Mouse (Mus musculus) gastrocnemius, postnatal 10 days (tissue): ENCODE results near the gene Fars2. TPM values are rescaled to one million over a fixed set of nuclear protein-coding genes. Genes with fewer than 3 reads are reported as not detected.
"Not testable (repeated sequence)": the region's sequence is repeated elsewhere in the genome, so short reads cannot be mapped to it uniquely, and the experiment has no call there.

Experiments
- DNase-seq: peaks from one replicate; pipeline ENCODE4 v3.0.0; 2021; ENCODE audit warnings: mixed read lengths
- total RNA-seq, 2 experiments: library from RNA; stranded (reverse); gene quantifications; 2 replicates each; pipeline ENCODE4 v1.2.3; 2021

Fars2 gene
- total RNA-seq, 2 experiments from 2014 or later = 35.6 to 40.8 TPM

- DNase-seq = no peak
Observed at GRCm38 (mm10) chr13:36294503-36294902, 177.3 kb downstream of the Fars2 start.

GRCm38 (mm10) chr13:36295848-36296247 lies 178.6 kb downstream of the Fars2 start:
- peak; percentile 45 for DNase-seq

GRCm38 (mm10) chr13:36296574-36296973 lies 179.4 kb downstream of the Fars2 start:
- no peak for DNase-seq

GRCm38 (mm10) chr13:36297950-36298781 lies 181.0 kb downstream of the Fars2 start:
- no peak for DNase-seq

GRCm38 (mm10) chr13:36298782-36299031 lies 181.5 kb downstream of the Fars2 start:
- no peak for DNase-seq

- no peak for DNase-seq
Observed at GRCm38 (mm10) chr13:36302770-36303169, 185.6 kb downstream of the Fars2 start.

- DNase-seq = no peak
Observed at GRCm38 (mm10) chr13:36305306-36305705, 188.1 kb downstream of the Fars2 start.

GRCm38 (mm10) chr13:36307386-36307785 lies 190.2 kb downstream of the Fars2 start:
- no peak for DNase-seq

- no peak for DNase-seq
Observed at GRCm38 (mm10) chr13:36309160-36309559, 191.9 kb downstream of the Fars2 start.

GRCm38 (mm10) chr13:36314218-36314617 lies 197.0 kb downstream of the Fars2 start:
- no peak for DNase-seq

GRCm38 (mm10) chr13:36314860-36315800 lies 197.9 kb downstream of the Fars2 start:
- DNase-seq = no peak

GRCm38 (mm10) chr13:36317824-36318223 lies 200.6 kb downstream of the Fars2 start:
- DNase-seq = no peak

- no peak for DNase-seq
Observed at GRCm38 (mm10) chr13:36324624-36325023, 207.4 kb downstream of the Fars2 start.

- no peak for DNase-seq
Observed at GRCm38 (mm10) chr13:36326539-36326938, 209.3 kb downstream of the Fars2 start.

- no peak for DNase-seq
Observed at GRCm38 (mm10) chr13:36329871-36330270, 212.7 kb downstream of the Fars2 start.

- DNase-seq = no peak
Observed at GRCm38 (mm10) chr13:36330542-36330941, 213.3 kb downstream of the Fars2 start.

- no peak for DNase-seq
Observed at GRCm38 (mm10) chr13:36334748-36335147, 217.5 kb downstream of the Fars2 start.

- DNase-seq = no peak
Observed at GRCm38 (mm10) chr13:36351529-36351928, 234.3 kb downstream of the Fars2 start.

GRCm38 (mm10) chr13:36357469-36357868 lies 240.3 kb downstream of the Fars2 start:
- no peak for DNase-seq

- DNase-seq = no peak
Observed at GRCm38 (mm10) chr13:36361419-36361818, 244.2 kb downstream of the Fars2 start.

GRCm38 (mm10) chr13:36365719-36366118 lies 248.5 kb downstream of the Fars2 start:
- not testable (repeated sequence) for DNase-seq

- DNase-seq = no peak
Observed at GRCm38 (mm10) chr13:36366304-36366703, 249.1 kb downstream of the Fars2 start.
